Mouse (Mus musculus) embryonic facial prominence, embryonic 15.5 days (tissue): ENCODE measurements at regions not wholly inside any gene's neighbourhood (a gene's known extent, or its start where the extent isn't known, plus 50 kb on each side); places are given as distances from the start of the nearest gene placed in this dataset.
A peak's percentile ranks its signal among the peaks of the same experiment; 100 is the strongest.

Experiments
- ATAC-seq: fragments of 200-750 bp; cut with Nextera tagmentation; 2 replicates; pipeline ENCODE4 v1.8.0; 2017; ENCODE audit warnings: low read depth, moderate TSS enrichment; ENCODE audit not compliant: insufficient number of reproducible peaks, low FRiP score, low TSS enrichment
- H3K27ac ChIP-seq: fragments of 300-500 bp; sonication (generic); replicated peaks from 2 replicates; pipeline ENCODE4 v1.5.1; 2015; ENCODE audit warnings: mild to moderate bottlenecking, inconsistent platforms
- H3K27me3 ChIP-seq: fragments of 300-500 bp; sonication (generic); 2 replicates; pipeline ENCODE4 v1.6.1; 2015; ENCODE audit warnings: inconsistent platforms
- H3K36me3 ChIP-seq: fragments of 300-500 bp; sonication (generic); 2 replicates; pipeline ENCODE4 v1.6.1; 2015; ENCODE audit warnings: mild to moderate bottlenecking, inconsistent platforms
- H3K4me1 ChIP-seq: fragments of 300-500 bp; sonication (generic); 2 replicates; pipeline ENCODE4 v1.6.1; 2015; ENCODE audit warnings: inconsistent platforms
- H3K4me2 ChIP-seq: fragments of 300-500 bp; sonication (generic); replicated peaks from 2 replicates; pipeline ENCODE4 v1.6.1; 2015; ENCODE audit warnings: mild to moderate bottlenecking, inconsistent platforms
- H3K4me3 ChIP-seq: fragments of 300-500 bp; sonication (generic); replicated peaks from 2 replicates; pipeline ENCODE4 v1.5.1; 2015; ENCODE audit warnings: mild to moderate bottlenecking, inconsistent platforms
- H3K9ac ChIP-seq: fragments of 300-500 bp; sonication (generic); 2 replicates; pipeline ENCODE4 v1.6.1; 2015; ENCODE audit warnings: inconsistent platforms
- H3K9me3 ChIP-seq: fragments of 300-500 bp; sonication (generic); replicated peaks from 2 replicates; pipeline ENCODE4 v1.6.1; 2016; ENCODE audit warnings: inconsistent platforms
- WGBS: fragments of 180-500 bp; shearing (Covaris S2); methylation state at CpG from one replicate; pipeline ENCODE4 v1.1.7; 2015; 5-methylcytosine and 5-hydroxymethylcytosine counted together

GRCm38 (mm10) chr16:95873297-95873696, 117.5 kb downstream of the Psmg1 start:
- WGBS, result 96% methylated on average over 4 of the region's 4 CpGs
- ATAC-seq, result no peak; the same call in 1 of the 2 replicates

GRCm38 (mm10) chr16:95872436-95872835, 118.3 kb downstream of the Psmg1 start:
- H3K4me3 ChIP-seq, result no peak overlapping the region
- no peak overlapping the region for H3K4me2 ChIP-seq
- no peaks in the 10 kb centered on the region for H3K9me3 ChIP-seq
- no peaks in the 10 kb centered on the region for H3K27me3 ChIP-seq
- WGBS, result 64% methylated on average over 3 of the region's 3 CpGs
- no peak overlapping the region for H3K27ac ChIP-seq
- ATAC-seq, result no peak
- 0 out of 2 replicates have a peak, but pooled peaks cover 5% of the 10 kb centered on the region for H3K4me1 ChIP-seq
- no peaks in the 10 kb centered on the region for H3K36me3 ChIP-seq
- no peak overlapping the region for H3K9ac ChIP-seq

More at GRCm38 (mm10) chr16:95873297-95873696, 117.5 kb downstream of the Psmg1 start:
- Histone ChIP-seq H3K9ac (no peak overlapping the region), H3K4me3 (no peak overlapping the region), H3K9me3 (no peaks in the 10 kb centered on the region), H3K27me3 (no peaks in the 10 kb centered on the region), H3K4me1 (0 out of 2 replicates have a peak, but pooled peaks cover 5% of the 10 kb centered on the region), H3K4me2 (no peak overlapping the region), H3K36me3 (no peaks in the 10 kb centered on the region), H3K27ac (no peak overlapping the region)

GRCm38 (mm10) chr16:95870291-95870690, 120.5 kb downstream of the Psmg1 start:
- 76% methylated on average over 2 of the region's 2 CpGs for WGBS
- Histone ChIP-seq H3K27me3 (no peaks in the 10 kb centered on the region), H3K4me2 (no peak overlapping the region), H3K27ac (no peak overlapping the region), H3K9me3 (no peaks in the 10 kb centered on the region), H3K4me1 (0 out of 2 replicates have a peak, but pooled peaks cover 5% of the 10 kb centered on the region), H3K9ac (no peak overlapping the region), H3K36me3 (no peaks in the 10 kb centered on the region), H3K4me3 (no peak overlapping the region)
- no peak for ATAC-seq

DNA sequence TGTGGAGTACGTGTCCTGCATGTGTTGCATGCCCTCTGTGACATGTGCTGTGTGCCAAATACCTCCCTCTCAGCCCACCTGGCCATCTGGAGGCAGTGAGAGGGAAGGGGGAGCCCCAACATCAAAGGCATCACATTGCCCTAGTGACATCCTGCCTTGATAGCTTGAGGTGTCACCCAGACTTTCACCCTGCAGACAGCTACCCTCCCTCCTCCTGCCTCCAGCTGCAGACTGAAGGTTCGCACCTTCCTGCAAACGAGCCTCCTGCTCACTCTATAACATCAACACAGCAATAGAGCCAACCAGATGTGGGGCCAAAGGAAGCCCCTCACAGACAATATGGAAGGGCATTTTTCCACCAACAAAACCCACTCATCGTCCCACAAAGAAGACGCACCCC, 121.3 kb downstream of the Psmg1 start:
- WGBS, result 45% methylated on average over 5 of the region's 5 CpGs
- Histone ChIP-seq H3K36me3 (no peaks in the 10 kb centered on the region), H3K9ac (no peak overlapping the region), H3K27me3 (no peaks in the 10 kb centered on the region), H3K4me3 (no peak overlapping the region), H3K27ac (no peak overlapping the region), H3K4me2 (no peak overlapping the region), H3K9me3 (no peaks in the 10 kb centered on the region), H3K4me1 (0 out of 2 replicates have a peak, but pooled peaks cover 5% of the 10 kb centered on the region)
- no peak for ATAC-seq

GRCm38 (mm10) chr16:95868896-95869295, 121.9 kb downstream of the Psmg1 start:
- H3K27ac ChIP-seq, result no peak overlapping the region
- no peaks in the 10 kb centered on the region for H3K27me3 ChIP-seq
- no peak for ATAC-seq
- H3K9me3 ChIP-seq, result no peaks in the 10 kb centered on the region
- H3K4me1 ChIP-seq, result 0 out of 2 replicates have a peak, but pooled peaks cover 5% of the 10 kb centered on the region
- no peak overlapping the region for H3K9ac ChIP-seq
- H3K36me3 ChIP-seq, result no peaks in the 10 kb centered on the region
- WGBS, result 91% methylated on average over 1 of the region's 1 CpGs
- H3K4me3 ChIP-seq, result no peak overlapping the region
- no peak overlapping the region for H3K4me2 ChIP-seq

GRCm38 (mm10) chr16:95867516-95867915, 123.2 kb downstream of the Psmg1 start:
- Histone ChIP-seq H3K9ac (no peak overlapping the region), H3K9me3 (no peaks in the 10 kb centered on the region), H3K27ac (no peak overlapping the region), H3K4me2 (no peak overlapping the region), H3K4me3 (no peak overlapping the region), H3K36me3 (no peaks in the 10 kb centered on the region), H3K27me3 (no peaks in the 10 kb centered on the region), H3K4me1 (0 out of 2 replicates have a peak, but pooled peaks cover 5% of the 10 kb centered on the region)
- ATAC-seq, result no peak
- WGBS, result 78% methylated on average over 9 of the region's 9 CpGs

DNA sequence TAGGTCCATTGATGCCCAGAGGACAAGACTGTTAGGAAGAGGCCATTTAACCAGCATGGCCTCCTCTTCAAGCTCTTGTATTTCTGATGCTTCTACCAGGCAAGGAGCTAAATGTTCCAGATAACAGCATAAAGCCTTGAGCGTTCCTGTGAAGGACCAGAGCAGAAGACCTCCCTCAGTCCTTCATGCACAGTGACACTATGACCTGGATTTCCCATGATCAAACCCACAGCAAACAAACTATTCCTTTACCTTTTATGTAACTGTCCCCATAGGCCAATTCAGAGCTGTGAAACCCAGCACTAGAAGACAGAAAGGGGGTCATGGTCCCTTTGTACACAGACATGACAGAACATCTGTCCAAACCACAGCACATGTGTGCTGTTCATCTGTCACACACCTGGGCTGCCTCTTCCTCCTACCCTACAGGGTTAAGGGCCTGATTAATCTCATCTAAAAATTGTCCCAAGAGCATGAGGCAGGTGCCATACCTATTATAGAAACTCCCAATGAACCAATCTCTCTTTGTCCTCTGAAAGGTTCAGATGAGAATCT, 123.8 kb downstream of the Psmg1 start:
- H3K27me3 ChIP-seq, result no peaks in the 10 kb centered on the region
- H3K9ac ChIP-seq, result no peak overlapping the region
- H3K27ac ChIP-seq, result no peak overlapping the region
- H3K4me1 ChIP-seq, result 0 out of 2 replicates have a peak, but pooled peaks cover 5% of the 10 kb centered on the region
- H3K4me2 ChIP-seq, result no peak overlapping the region
- H3K9me3 ChIP-seq, result no peaks in the 10 kb centered on the region
- H3K36me3 ChIP-seq, result no peaks in the 10 kb centered on the region
- 87% methylated on average over 1 of the region's 1 CpGs for WGBS
- no peak for ATAC-seq
- H3K4me3 ChIP-seq, result no peak overlapping the region

DNA sequence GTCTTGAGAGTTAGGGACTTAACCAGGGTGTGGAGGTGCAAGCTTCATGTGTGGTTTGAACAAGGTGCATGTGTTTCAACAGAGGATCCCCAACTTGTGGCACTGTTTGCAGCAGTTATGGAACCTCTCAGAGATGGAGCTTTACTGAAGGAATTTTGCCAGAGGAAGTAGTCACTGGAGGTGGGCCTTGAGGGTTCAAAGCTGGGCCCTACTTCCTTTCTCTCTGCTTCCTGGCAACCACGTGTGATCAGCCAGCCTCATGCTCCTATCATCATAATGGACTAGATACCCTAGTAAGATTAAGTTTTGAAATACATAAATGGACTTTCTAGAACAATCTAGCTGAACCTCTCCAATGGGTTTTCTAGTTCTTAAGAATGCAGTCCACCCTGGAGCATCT, 125.2 kb downstream of the Psmg1 start:
- H3K27ac ChIP-seq, result no peak overlapping the region
- 52% methylated on average over 1 of the region's 1 CpGs for WGBS
- H3K4me1 ChIP-seq, result 0 out of 2 replicates have a peak, but pooled peaks cover 5% of the 10 kb centered on the region
- H3K36me3 ChIP-seq, result no peaks in the 10 kb centered on the region
- H3K4me2 ChIP-seq, result no peak overlapping the region
- H3K9ac ChIP-seq, result no peak overlapping the region
- ATAC-seq, result no peak
- H3K4me3 ChIP-seq, result no peak overlapping the region
- no peaks in the 10 kb centered on the region for H3K9me3 ChIP-seq
- no peaks in the 10 kb centered on the region for H3K27me3 ChIP-seq

- H3K4me2 ChIP-seq, result no peak overlapping the region
- 0 out of 2 replicates have a peak, but pooled peaks cover 3% of the 10 kb centered on the region for H3K4me1 ChIP-seq
- H3K4me3 ChIP-seq, result no peak overlapping the region
- H3K9me3 ChIP-seq, result no peaks in the 10 kb centered on the region
- H3K36me3 ChIP-seq, result no peaks in the 10 kb centered on the region
- no peak overlapping the region for H3K27ac ChIP-seq
- no peak overlapping the region for H3K9ac ChIP-seq
- no peaks in the 10 kb centered on the region for H3K27me3 ChIP-seq
- 76% methylated on average over 4 of the region's 4 CpGs for WGBS
- ATAC-seq, result no peak
These were observed 126.1 kb downstream of the Psmg1 start for GRCm38 (mm10) chr16:95864646-95865045.

DNA sequence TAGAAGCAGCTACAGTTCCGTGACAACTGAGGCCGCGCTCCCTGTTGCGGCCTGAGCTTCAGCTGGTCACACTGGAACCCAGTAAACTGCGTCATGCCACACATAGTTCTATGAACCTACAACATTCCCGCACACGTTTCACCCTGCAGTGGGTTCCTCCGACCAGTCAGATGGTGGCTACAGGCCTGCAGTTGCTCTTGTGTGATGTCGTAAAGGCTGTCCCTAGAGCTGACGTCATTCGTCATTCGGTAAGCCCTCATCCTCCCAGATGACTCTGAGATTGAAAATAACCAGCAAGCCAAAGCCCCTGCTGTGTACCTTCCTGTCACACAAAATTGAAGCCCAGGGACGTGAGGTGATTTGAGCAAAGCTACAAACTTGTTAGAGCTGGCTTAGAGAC, 126.7 kb downstream of the Psmg1 start:
- Histone ChIP-seq H3K9ac (no peak overlapping the region), H3K27ac (no peak overlapping the region), H3K4me3 (no peak overlapping the region), H3K27me3 (no peaks in the 10 kb centered on the region), H3K9me3 (no peaks in the 10 kb centered on the region), H3K4me1 (no peaks in the 10 kb centered on the region), H3K4me2 (no peak overlapping the region), H3K36me3 (no peaks in the 10 kb centered on the region)
- 75% methylated on average over 13 of the region's 13 CpGs for WGBS
- ATAC-seq, result no peak

DNA sequence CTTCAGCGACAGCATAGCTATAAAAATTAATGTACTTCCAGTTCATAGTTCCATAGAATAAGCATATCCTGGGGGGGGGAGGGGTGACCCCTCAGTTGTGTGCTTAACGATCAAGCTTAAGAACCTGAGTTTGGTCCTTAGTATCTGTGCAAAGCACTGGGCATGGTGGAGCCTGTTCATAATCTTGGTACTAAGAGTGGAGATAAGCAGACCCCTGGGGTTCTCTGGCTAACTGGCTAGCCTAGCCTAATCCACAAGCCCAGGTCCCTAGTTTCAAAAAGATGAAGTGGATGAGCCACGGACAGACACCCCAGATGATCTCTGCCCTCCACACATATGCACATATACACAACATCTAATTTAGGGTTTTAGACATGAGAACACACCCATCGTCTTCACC, 127.2 kb downstream of the Psmg1 start:
- no peak overlapping the region for H3K27ac ChIP-seq
- no peak overlapping the region for H3K4me2 ChIP-seq
- no peak overlapping the region for H3K4me3 ChIP-seq
- ATAC-seq, result no peak
- no peaks in the 10 kb centered on the region for H3K4me1 ChIP-seq
- H3K27me3 ChIP-seq, result no peaks in the 10 kb centered on the region
- no peaks in the 10 kb centered on the region for H3K9me3 ChIP-seq
- no peaks in the 10 kb centered on the region for H3K36me3 ChIP-seq
- 91% methylated on average over 4 of the region's 4 CpGs for WGBS
- no peak overlapping the region for H3K9ac ChIP-seq

- no peak for ATAC-seq
- peak overlapping the region; percentile 8; the same call in 1 of the 2 replicates for H3K27ac ChIP-seq
- no peak overlapping the region for H3K9ac ChIP-seq
- no peaks in the 10 kb centered on the region for H3K36me3 ChIP-seq
- no peak overlapping the region for H3K4me3 ChIP-seq
- H3K4me2 ChIP-seq, result no peak overlapping the region
- no peaks in the 10 kb centered on the region for H3K9me3 ChIP-seq
- H3K4me1 ChIP-seq, result no peaks in the 10 kb centered on the region
- H3K27me3 ChIP-seq, result no peaks in the 10 kb centered on the region
- 65% methylated on average over 3 of the region's 3 CpGs for WGBS
These were observed 128.1 kb downstream of the Psmg1 start for GRCm38 (mm10) chr16:95862621-95863020.
